Mouse (Mus musculus): ENCODE measurements around the gene Rasgef1c. TPM values are rescaled to one million over a fixed set of nuclear protein-coding genes. Genes with fewer than 3 reads are reported as not detected.

The Rasgef1c gene
- polyA plus RNA-seq, 1 experiment from 2014 or later: 10.9 TPM

DNA sequence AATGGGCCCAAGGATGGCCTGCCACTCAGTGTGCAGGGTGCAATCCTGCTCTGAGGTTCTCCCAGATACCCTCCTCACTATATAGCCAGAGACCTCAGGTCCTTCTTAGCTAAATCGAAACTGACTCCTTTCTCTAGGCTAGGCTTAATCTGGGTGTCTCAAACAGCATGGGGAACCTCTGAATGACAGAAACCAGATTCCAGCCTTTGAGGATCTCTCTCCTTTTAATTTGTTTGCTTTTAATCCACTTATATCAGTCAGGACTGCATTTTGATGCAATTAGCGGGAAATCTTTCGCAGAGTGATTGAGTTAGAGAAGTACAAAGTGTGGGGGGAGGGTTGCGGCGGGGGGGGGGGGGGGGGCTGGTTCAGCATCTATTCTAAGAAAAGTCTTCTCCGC lies 111.4 kb downstream of the Rasgef1c start:
- Histone ChIP-seq H3K27ac (ENCODE audit: low read depth, low read length) (no peak overlapping the region), H3K36me3 (ENCODE audit: control insufficient read depth, insufficient read depth, low read length) (no peaks in the 10 kb centered on the region), H3K4me2 (ENCODE audit: low read depth) (no peak overlapping the region), H3K9me3 (ENCODE audit: control insufficient read depth, low read length) (no peaks in the 10 kb centered on the region), H3K4me3 (ENCODE audit: low read depth, low read length) (no peak overlapping the region), H3K27me3 (ENCODE audit: control insufficient read depth, insufficient read depth, low read length) (no peaks in the 10 kb centered on the region), H3K9ac (ENCODE audit: low read length) (no peak overlapping the region), H3K4me1 (ENCODE audit: control insufficient read depth, insufficient read depth, low read length) (no peaks in the 10 kb centered on the region)
- WGBS: 84% methylated on average over 6 of the region's 6 CpGs
- ATAC-seq (ENCODE audit: insufficient read depth, low FRiP score, low TSS enrichment) (no peak), DNase-seq (ENCODE audit: low spot score) (no peak)

DNA sequence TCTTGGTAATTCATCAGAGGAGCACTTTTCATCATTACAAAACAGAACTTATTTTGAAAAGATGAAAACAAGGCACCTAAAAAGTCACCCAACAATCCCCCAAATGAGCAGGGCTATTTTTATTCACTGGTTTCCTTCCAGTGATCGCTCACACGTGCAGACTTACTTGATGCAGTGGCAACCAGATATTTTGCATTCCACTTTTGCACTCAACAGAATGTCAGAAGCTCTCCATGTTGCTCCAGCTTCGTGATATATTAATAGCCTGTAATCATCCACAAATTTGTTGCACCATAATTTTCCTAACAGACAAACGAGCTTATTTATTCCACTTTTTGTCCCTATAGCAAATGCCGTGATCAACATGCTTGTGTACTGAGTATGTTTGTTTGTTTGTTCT lies 114.9 kb downstream of the Rasgef1c start:
- H3K9me3 ChIP-seq (ENCODE audit: control insufficient read depth, low read length): no peaks in the 10 kb centered on the region
- ATAC-seq (ENCODE audit: insufficient read depth, low FRiP score, low TSS enrichment) (no peak), DNase-seq (ENCODE audit: low spot score) (no peak)
- H3K4me2 ChIP-seq (ENCODE audit: low read depth): no peak overlapping the region
- H3K27ac ChIP-seq (ENCODE audit: low read depth, low read length): no peak overlapping the region
- WGBS: 83% methylated on average over 5 of the region's 5 CpGs
- no peaks in the 10 kb centered on the region for H3K4me1 ChIP-seq (ENCODE audit: control insufficient read depth, insufficient read depth, low read length)
- no peaks in the 10 kb centered on the region for H3K27me3 ChIP-seq (ENCODE audit: control insufficient read depth, insufficient read depth, low read length)
- H3K36me3 ChIP-seq (ENCODE audit: control insufficient read depth, insufficient read depth, low read length): no peaks in the 10 kb centered on the region
- no peak overlapping the region for H3K9ac ChIP-seq (ENCODE audit: low read length)
- H3K4me3 ChIP-seq (ENCODE audit: low read depth, low read length): no peak overlapping the region

GRCm38 (mm10) chr11:50017511-50017910 lies 115.9 kb downstream of the Rasgef1c start:
- no peak for ATAC-seq (ENCODE audit: insufficient read depth, low FRiP score, low TSS enrichment)
- Histone ChIP-seq H3K36me3 (ENCODE audit: control insufficient read depth, insufficient read depth, low read length) (no peaks in the 10 kb centered on the region), H3K27ac (ENCODE audit: low read depth, low read length) (no peak overlapping the region), H3K9me3 (ENCODE audit: control insufficient read depth, low read length) (no peaks in the 10 kb centered on the region), H3K4me3 (ENCODE audit: low read depth, low read length) (no peak overlapping the region), H3K9ac (ENCODE audit: low read length) (no peak overlapping the region), H3K27me3 (ENCODE audit: control insufficient read depth, insufficient read depth, low read length) (no peaks in the 10 kb centered on the region), H3K4me1 (ENCODE audit: control insufficient read depth, insufficient read depth, low read length) (no peaks in the 10 kb centered on the region), H3K4me2 (ENCODE audit: low read depth) (no peak overlapping the region)
- DNase-seq (ENCODE audit: low spot score): no peak
- 84% methylated on average over 7 of the region's 7 CpGs for WGBS

- no peaks in the 10 kb centered on the region for H3K4me1 ChIP-seq (ENCODE audit: control insufficient read depth, insufficient read depth, low read length)
- no peaks in the 10 kb centered on the region for H3K36me3 ChIP-seq (ENCODE audit: control insufficient read depth, insufficient read depth, low read length)
- no peak for ATAC-seq (ENCODE audit: insufficient read depth, low FRiP score, low TSS enrichment)
- H3K9me3 ChIP-seq (ENCODE audit: control insufficient read depth, low read length): no peaks in the 10 kb centered on the region
- H3K4me2 ChIP-seq (ENCODE audit: low read depth): no peak overlapping the region
- no peak for DNase-seq (ENCODE audit: low spot score)
- H3K27me3 ChIP-seq (ENCODE audit: control insufficient read depth, insufficient read depth, low read length): no peaks in the 10 kb centered on the region
- no peak overlapping the region for H3K27ac ChIP-seq (ENCODE audit: low read depth, low read length)
- H3K9ac ChIP-seq (ENCODE audit: low read length): no peak overlapping the region
- H3K4me3 ChIP-seq (ENCODE audit: low read depth, low read length): no peak overlapping the region
These were observed 117.2 kb downstream of the Rasgef1c start for GRCm38 (mm10) chr11:50018848-50019247.

DNA sequence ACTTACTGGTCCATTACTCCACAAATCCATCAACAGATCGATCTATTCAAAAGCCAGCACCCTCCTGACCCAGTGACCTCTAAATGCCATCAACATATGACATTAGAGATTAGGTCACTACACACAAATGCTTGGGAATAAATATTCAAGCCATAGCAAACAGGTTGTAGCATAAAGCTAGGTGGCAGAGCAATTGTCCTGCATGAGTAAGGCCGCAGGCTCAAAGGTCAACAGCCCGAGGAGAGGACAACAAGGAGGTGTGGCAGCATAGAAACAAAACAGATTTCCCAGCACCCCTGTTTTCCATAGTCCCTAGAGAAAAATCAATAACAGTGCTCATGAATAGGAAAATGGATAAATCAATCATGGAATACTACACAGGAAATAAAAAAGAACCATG lies 120.5 kb downstream of the Rasgef1c start:
- 65% methylated on average over 3 of the region's 3 CpGs for WGBS
- H3K4me1 ChIP-seq (ENCODE audit: control insufficient read depth, insufficient read depth, low read length): peaks cover 8% of the 10 kb centered on the region; the same call in 1 of the 2 replicates
- no peak overlapping the region for H3K4me3 ChIP-seq (ENCODE audit: low read depth, low read length)
- H3K9me3 ChIP-seq (ENCODE audit: control insufficient read depth, low read length): no peaks in the 10 kb centered on the region
- no peaks in the 10 kb centered on the region for H3K27me3 ChIP-seq (ENCODE audit: control insufficient read depth, insufficient read depth, low read length)
- no peak overlapping the region for H3K4me2 ChIP-seq (ENCODE audit: low read depth)
- no peak for DNase-seq (ENCODE audit: low spot score)
- H3K36me3 ChIP-seq (ENCODE audit: control insufficient read depth, insufficient read depth, low read length): no peaks in the 10 kb centered on the region
- H3K9ac ChIP-seq (ENCODE audit: low read length): no peak overlapping the region
- ATAC-seq (ENCODE audit: insufficient read depth, low FRiP score, low TSS enrichment): no peak
- no peak overlapping the region for H3K27ac ChIP-seq (ENCODE audit: low read depth, low read length)

DNA sequence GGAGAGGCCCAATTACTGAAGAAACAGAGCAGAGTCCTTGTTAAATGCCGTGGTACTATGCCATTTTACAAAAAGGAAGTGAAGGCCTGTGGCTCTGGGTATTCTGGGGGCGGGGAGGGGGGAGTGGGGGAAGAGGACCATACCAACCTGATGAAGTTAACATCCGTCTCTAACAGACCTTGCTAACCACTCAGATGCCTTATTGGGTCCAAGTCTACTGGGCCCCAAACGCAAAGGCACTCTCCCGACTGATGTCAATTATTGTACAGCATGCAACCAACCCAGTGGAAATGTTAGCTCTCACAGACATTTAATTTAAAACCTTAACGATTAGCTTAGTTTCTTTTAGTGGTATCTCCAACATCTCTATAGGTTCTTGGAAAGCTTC lies 122.8 kb downstream of the Rasgef1c start:
- 63% methylated on average over 6 of the region's 6 CpGs for WGBS

DNA sequence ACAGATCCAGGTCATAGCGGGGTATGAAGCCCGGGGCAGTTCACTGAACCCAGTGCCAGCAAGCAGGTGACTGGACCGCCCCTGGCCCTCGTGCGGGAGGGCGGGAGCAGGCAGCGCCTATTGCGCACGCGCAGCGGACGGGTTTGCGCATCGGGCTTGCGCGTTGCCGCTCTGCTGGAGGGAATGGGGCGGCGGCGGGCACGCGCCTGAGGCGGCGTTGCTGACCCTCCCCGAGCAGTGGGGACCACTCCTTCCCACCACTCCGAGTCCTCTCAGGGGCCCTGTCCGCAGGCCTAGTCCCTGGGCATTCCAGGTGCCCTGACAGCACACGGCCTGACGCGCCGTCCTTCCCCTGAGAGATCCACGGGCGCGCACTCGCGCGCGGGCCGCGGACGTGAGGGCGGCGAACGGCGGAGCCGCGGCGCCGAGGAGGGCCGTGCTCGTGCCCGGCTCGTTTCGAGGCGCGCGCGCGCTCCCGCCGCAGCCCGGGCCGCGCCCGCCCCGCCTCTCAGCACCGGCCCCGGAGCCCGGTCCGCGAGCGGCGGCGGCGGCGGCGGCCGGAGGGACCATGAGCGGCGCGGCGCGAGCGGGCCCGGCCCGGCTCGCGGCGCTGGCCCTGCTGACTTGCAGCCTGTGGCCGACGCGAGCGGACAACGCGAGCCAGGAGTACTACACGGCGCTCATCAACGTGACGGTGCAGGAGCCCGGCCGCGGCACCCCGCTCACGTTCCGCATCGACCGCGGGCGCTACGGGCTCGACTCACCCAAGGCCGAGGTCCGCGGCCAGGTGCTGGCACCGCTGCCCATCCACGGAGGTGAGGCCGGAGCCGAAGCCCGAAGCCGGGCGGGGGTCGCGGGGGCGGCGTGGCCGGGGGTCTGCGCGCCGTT lies 123.4 kb downstream of the Rasgef1c start, which contains the start of gene Rnf130:
Rnf130 (plus strand) TSS at position 514 of the 888 bp plus-strand sequence.
- ATAC-seq (ENCODE audit: insufficient read depth, low FRiP score, low TSS enrichment): peak; percentile 88
- H3K27ac ChIP-seq (ENCODE audit: low read depth, low read length): peak within 1 kb of the TSS; percentile 71
- peak within 1 kb of the TSS; percentile 90 for H3K4me3 ChIP-seq (ENCODE audit: low read depth, low read length)
- peaks cover 22% of the 10 kb centered on the region; the same call in 1 of the 2 replicates for H3K4me1 ChIP-seq (ENCODE audit: control insufficient read depth, insufficient read depth, low read length)
- no peaks in the 10 kb centered on the region for H3K36me3 ChIP-seq (ENCODE audit: control insufficient read depth, insufficient read depth, low read length)
- WGBS: under 1% methylated on average over 92 of the region's 129 CpGs
- peak; percentile 95 for DNase-seq (ENCODE audit: low spot score)
- H3K9ac ChIP-seq (ENCODE audit: low read length): peak within 1 kb of the TSS; percentile 98
- H3K27me3 ChIP-seq (ENCODE audit: control insufficient read depth, insufficient read depth, low read length): no peaks in the 10 kb centered on the region
- H3K4me2 ChIP-seq (ENCODE audit: low read depth): peak within 1 kb of the TSS; percentile 71
- H3K9me3 ChIP-seq (ENCODE audit: control insufficient read depth, low read length): no peaks in the 10 kb centered on the region

More for the DNA sequence above, 122.8 kb downstream of the Rasgef1c start:
- no peaks in the 10 kb centered on the region for H3K9me3 ChIP-seq (ENCODE audit: control insufficient read depth, low read length)
- no peaks in the 10 kb centered on the region for H3K27me3 ChIP-seq (ENCODE audit: control insufficient read depth, insufficient read depth, low read length)
- H3K4me3 ChIP-seq (ENCODE audit: low read depth, low read length): peak overlapping the region; percentile 90
- no peak overlapping the region for H3K9ac ChIP-seq (ENCODE audit: low read length)
- peaks cover 22% of the 10 kb centered on the region; the same call in 1 of the 2 replicates for H3K4me1 ChIP-seq (ENCODE audit: control insufficient read depth, insufficient read depth, low read length)
- no peak for DNase-seq (ENCODE audit: low spot score)
- peak overlapping the region; percentile 71 for H3K4me2 ChIP-seq (ENCODE audit: low read depth)
- no peak overlapping the region for H3K27ac ChIP-seq (ENCODE audit: low read depth, low read length)
- ATAC-seq (ENCODE audit: insufficient read depth, low FRiP score, low TSS enrichment): peak; percentile 21; the same call in 1 of the 2 replicates
- H3K36me3 ChIP-seq (ENCODE audit: control insufficient read depth, insufficient read depth, low read length): no peaks in the 10 kb centered on the region

DNA sequence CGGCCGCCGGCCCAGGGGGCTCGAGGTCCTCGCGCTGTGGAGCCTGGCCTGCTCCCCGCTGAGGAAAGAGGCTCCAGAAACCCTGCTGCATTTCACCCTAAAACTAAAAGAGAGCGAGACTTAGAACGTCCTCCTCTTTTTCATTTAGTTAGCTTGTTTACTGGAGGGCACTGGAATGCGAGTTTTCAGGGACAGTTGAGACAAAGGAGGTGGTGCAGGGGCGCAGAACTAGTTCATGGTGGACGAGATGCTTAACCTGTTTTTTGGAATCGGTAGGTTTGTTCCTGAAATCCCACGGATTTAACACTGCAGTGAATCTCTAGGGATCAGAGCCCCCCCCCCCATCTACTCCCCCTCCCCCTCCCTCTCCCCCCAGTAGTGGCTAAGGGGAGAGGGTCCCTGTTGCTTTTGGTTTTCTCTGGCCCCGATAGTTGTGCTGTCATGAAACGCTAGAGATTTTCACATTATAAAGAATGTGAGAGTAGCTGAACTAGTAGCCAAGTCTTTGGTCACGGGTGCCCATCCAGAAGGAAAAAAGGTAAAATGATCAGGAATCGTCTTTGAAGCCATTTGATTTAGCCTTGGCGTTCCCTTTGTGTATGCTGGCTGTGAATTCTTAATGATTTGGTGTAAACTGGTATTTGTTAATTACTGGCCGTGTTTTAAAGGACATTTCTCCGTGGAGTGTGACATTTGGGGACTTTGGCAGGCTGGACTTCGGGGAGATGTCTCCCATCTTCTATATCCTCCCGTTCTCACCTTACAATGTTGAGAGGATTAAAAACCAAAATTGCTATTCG lies 124.3 kb downstream of the Rasgef1c start:
- H3K36me3 ChIP-seq (ENCODE audit: control insufficient read depth, insufficient read depth, low read length): no peaks in the 10 kb centered on the region
- H3K27me3 ChIP-seq (ENCODE audit: control insufficient read depth, insufficient read depth, low read length): no peaks in the 10 kb centered on the region
- 9% methylated on average over 24 of the region's 24 CpGs for WGBS
- H3K4me1 ChIP-seq (ENCODE audit: control insufficient read depth, insufficient read depth, low read length): peaks cover 22% of the 10 kb centered on the region; the same call in 1 of the 2 replicates
- DNase-seq (ENCODE audit: low spot score) (no peak), ATAC-seq (ENCODE audit: insufficient read depth, low FRiP score, low TSS enrichment) (no peak; the same call in 1 of the 2 replicates)
- peak overlapping the region; percentile 98 for H3K9ac ChIP-seq (ENCODE audit: low read length)
- peak overlapping the region; percentile 71 for H3K4me2 ChIP-seq (ENCODE audit: low read depth)
- peak overlapping the region; percentile 71 for H3K27ac ChIP-seq (ENCODE audit: low read depth, low read length)
- H3K4me3 ChIP-seq (ENCODE audit: low read depth, low read length): peak overlapping the region; percentile 90
- no peaks in the 10 kb centered on the region for H3K9me3 ChIP-seq (ENCODE audit: control insufficient read depth, low read length)

Measured in neural tube, embryonic 11.5 days (tissue).